8 mouse cellular contexts compared by ENCODE assay signal in genomic region chr1:180936610-180937398, GRCm38 (mm10). TPM values are rescaled to one million over a fixed set of nuclear protein-coding genes. Genes with fewer than 3 reads are reported as not detected.
DNase-seq lines count a peak whose midpoint lies in the region; ATAC-seq and TF ChIP-seq lines count a peak whose summit lies in the region.
"Not testable (repeated sequence)": the region's sequence is repeated elsewhere in the genome, so short reads cannot be mapped to it uniquely, and the experiment has no call there.

No protein-coding gene starts in this region.

- H3K9me3 ChIP-seq in erythroblast, embryonic 14.5 days (ENCODE audit: control insufficient read depth, low read length); heart, embryonic 10.5 days; intestine, embryonic 14.5 days (ENCODE audit: control insufficient read depth, low read length); limb, embryonic 11.5 days (ENCODE audit: control insufficient read depth, low read length): not testable (repeated sequence)

- H3K27ac ChIP-seq in heart, embryonic 10.5 days: peak overlapping the region; percentile 36; the same call in 1 of the 2 replicates
- not testable (repeated sequence) for H3K27ac ChIP-seq in intestine, embryonic 14.5 days (ENCODE audit: low read depth); limb, embryonic 11.5 days (replicated peaks; ENCODE audit: low read depth, low read length); olfactory bulb, adult 2 months (ENCODE audit: insufficient read depth, low read depth, low read length)

- TF ChIP-seq POLR2A in olfactory bulb, adult 2 months (IDR thresholded peaks at IDR 0.05; ENCODE audit: insufficient read depth, low read depth, low read length): not testable (repeated sequence)

- not testable (repeated sequence) for H3K9ac ChIP-seq in intestine, embryonic 14.5 days (ENCODE audit: low read length); limb, embryonic 11.5 days (ENCODE audit: low read length)

- H3K36me3 ChIP-seq in erythroblast, embryonic 14.5 days (ENCODE audit: control insufficient read depth); heart, embryonic 10.5 days; intestine, embryonic 14.5 days (ENCODE audit: control insufficient read depth, insufficient read depth, low read length); limb, embryonic 11.5 days (ENCODE audit: control insufficient read depth, insufficient read depth, low read length): not testable (repeated sequence)

- 2% methylated on average over 39 of the region's 41 CpGs for WGBS in heart, embryonic 10.5 days
- WGBS in intestine, embryonic 14.5 days: 3% methylated on average over 30 of the region's 41 CpGs
- 2% methylated on average over 34 of the region's 41 CpGs for WGBS in limb, embryonic 11.5 days
- 21% methylated on average over 40 of the region's 41 CpGs for WGBS in olfactory bulb, adult 2 months

- peak overlapping the region; percentile 26 for H3K4me3 ChIP-seq in erythroblast, embryonic 14.5 days (replicated peaks)
- peak overlapping the region; percentile 50 for H3K4me3 ChIP-seq in heart, embryonic 10.5 days
- H3K4me3 ChIP-seq in intestine, embryonic 14.5 days (ENCODE audit: low read depth, low read length): peak overlapping the region; percentile 29
- H3K4me3 ChIP-seq in limb, embryonic 11.5 days (ENCODE audit: low read depth, low read length): peak overlapping the region; percentile 16; the same call in 1 of the 2 replicates
- peak overlapping the region; percentile 28; the same call in 1 of the 2 replicates for H3K4me3 ChIP-seq in olfactory bulb, adult 2 months (ENCODE audit: insufficient read depth, low read depth, low read length)

- peak; percentile 79 for ATAC-seq in intestine, embryonic 14.5 days (replicated peaks; ENCODE audit: low FRiP score, low TSS enrichment, low read depth)
- ATAC-seq in limb, embryonic 11.5 days (ENCODE audit: insufficient number of reproducible peaks, low FRiP score, low TSS enrichment, low read depth): not testable (repeated sequence)

- peak overlapping the region; percentile 49 for H3K4me2 ChIP-seq in intestine, embryonic 14.5 days (ENCODE audit: low read length)
- peak overlapping the region; percentile 40 for H3K4me2 ChIP-seq in limb, embryonic 11.5 days (ENCODE audit: low read depth, severe bottlenecking)

- peak; percentile 80 for DNase-seq in adrenal gland, adult 8-10 months
- DNase-seq in heart, embryonic 10.5 days (ENCODE audit: low spot score): peak; percentile 94
- DNase-seq in intestine, embryonic 14.5 days (ENCODE audit: low spot score): peak; percentile 69
- not testable (repeated sequence) for DNase-seq in limb, embryonic 11.5 days (ENCODE audit: low spot score)
- peak; percentile 66 for DNase-seq in lung, postnatal 36 days
- peak; percentile 73 for DNase-seq in yolk sac, embryonic 10.5 days (ENCODE audit: low spot score)

- H3K4me1 ChIP-seq in erythroblast, embryonic 14.5 days (ENCODE audit: control insufficient read depth): peaks cover 13% of the 10 kb centered on the region
- H3K4me1 ChIP-seq in heart, embryonic 10.5 days: peaks cover 26% of the 10 kb centered on the region
- H3K4me1 ChIP-seq in intestine, embryonic 14.5 days (replicated peaks; ENCODE audit: control insufficient read depth, insufficient read depth, low read length): peaks cover 12% of the 10 kb centered on the region
- not testable (repeated sequence) for H3K4me1 ChIP-seq in limb, embryonic 11.5 days (ENCODE audit: control insufficient read depth, insufficient read depth, low read length)
- peaks cover 12% of the 10 kb centered on the region for H3K4me1 ChIP-seq in olfactory bulb, adult 2 months (ENCODE audit: control insufficient read depth, insufficient read depth, low read length)

- H3K27me3 ChIP-seq in erythroblast, embryonic 14.5 days (ENCODE audit: control insufficient read depth): peaks cover 75% of the 10 kb centered on the region
- peaks cover 75% of the 10 kb centered on the region for H3K27me3 ChIP-seq in heart, embryonic 10.5 days (ENCODE audit: insufficient read depth, poor library complexity, severe bottlenecking)
- peaks cover 29% of the 10 kb centered on the region for H3K27me3 ChIP-seq in intestine, embryonic 14.5 days (replicated peaks; ENCODE audit: control insufficient read depth, insufficient read depth, low read length)
- peaks cover 42% of the 10 kb centered on the region for H3K27me3 ChIP-seq in limb, embryonic 11.5 days (ENCODE audit: control insufficient read depth, insufficient read depth, low read length)

- not testable (repeated sequence) for TF ChIP-seq CTCF in olfactory bulb, adult 2 months (IDR thresholded peaks at IDR 0.05; ENCODE audit: insufficient read depth, low read depth, low read length)

RNA-seq across cellular contexts. Expression of gene Lefty1, which starts 2.0 kb away (rescaled TPM):
- 10 to 100 TPM in 3 of 4 experiments, 1 to 10 TPM in 1; 5.8 to 22.3 (median 14.0) TPM for total RNA-seq in adrenal gland, adult 8-10 months (2022)
- 0.20 and 0.87 TPM in 2 replicates for polyA plus RNA-seq in erythroblast, embryonic 14.5 days (2012)
- polyA plus RNA-seq in heart, embryonic 10.5 days (2016; fragmentation: Nextera tagmentation; extraction: Ambion mirVana): 0.89 and 1.1 TPM in 2 replicates
- polyA plus RNA-seq in intestine, embryonic 14.5 days (2014; fragmentation: Nextera tagmentation; extraction: Ambion mirVana): 1.7 and 2.1 TPM in 2 replicates
- polyA plus RNA-seq in limb, embryonic 11.5 days (2014; fragmentation: Nextera tagmentation; extraction: Ambion mirVana): 0.12 and 1.4 TPM in 2 replicates
- not detected in 2 replicates for polyA plus RNA-seq in olfactory bulb, adult 2 months (2012; ENCODE audit: insufficient read depth, insufficient read length, low replicate concordance, missing spikeins)

RNA-seq across cellular contexts. Expression of gene Tmem63a, which starts 5.3 kb away (rescaled TPM):
- 10 to 100 TPM; 79.6 to 95.9 (median 87.5) TPM for total RNA-seq in adrenal gland, adult 8-10 months (2022)
- 0.27 and 0.36 TPM in 2 replicates for polyA plus RNA-seq in erythroblast, embryonic 14.5 days (2012)
- 6.6 and 9.0 TPM in 2 replicates for polyA plus RNA-seq in heart, embryonic 10.5 days (2016; fragmentation: Nextera tagmentation; extraction: Ambion mirVana)
- polyA plus RNA-seq in intestine, embryonic 14.5 days (2014; fragmentation: Nextera tagmentation; extraction: Ambion mirVana): 14.2 and 14.8 TPM in 2 replicates
- 5.6 and 6.1 TPM in 2 replicates for polyA plus RNA-seq in limb, embryonic 11.5 days (2014; fragmentation: Nextera tagmentation; extraction: Ambion mirVana)
- polyA plus RNA-seq in olfactory bulb, adult 2 months (2012; ENCODE audit: insufficient read depth, insufficient read length, low replicate concordance, missing spikeins): not detected in 2 replicates

RNA-seq across cellular contexts. Expression of gene Pycr2, which starts 32.7 kb away (rescaled TPM):
- total RNA-seq in adrenal gland, adult 8-10 months (2022): 10 to 100 TPM; 46.5 to 54.7 (median 50.7) TPM
- polyA plus RNA-seq in erythroblast, embryonic 14.5 days (2012): 33.5 and 34.7 TPM in 2 replicates
- polyA plus RNA-seq in heart, embryonic 10.5 days (2016; fragmentation: Nextera tagmentation; extraction: Ambion mirVana): 89.4 and 114 TPM in 2 replicates
- polyA plus RNA-seq in intestine, embryonic 14.5 days (2014; fragmentation: Nextera tagmentation; extraction: Ambion mirVana): 82.1 and 86.5 TPM in 2 replicates
- polyA plus RNA-seq in limb, embryonic 11.5 days (2014; fragmentation: Nextera tagmentation; extraction: Ambion mirVana): 120 and 137 TPM in 2 replicates
- not detected in 2 replicates for polyA plus RNA-seq in olfactory bulb, adult 2 months (2012; ENCODE audit: insufficient read depth, insufficient read length, low replicate concordance, missing spikeins)

RNA-seq across cellular contexts. Expression of gene Lefty2, which starts 43.9 kb away (rescaled TPM):
- 1 to 10 TPM; 1.1 to 3.0 (median 1.4) TPM for total RNA-seq in adrenal gland, adult 8-10 months (2022)
- not detected in 2 replicates for polyA plus RNA-seq in erythroblast, embryonic 14.5 days (2012)
- 0.23 TPM in 2 replicates for polyA plus RNA-seq in heart, embryonic 10.5 days (2016; fragmentation: Nextera tagmentation; extraction: Ambion mirVana)
- 0.18 TPM in 1 of 2 replicates, not detected in the other for polyA plus RNA-seq in intestine, embryonic 14.5 days (2014; fragmentation: Nextera tagmentation; extraction: Ambion mirVana)
- 0.08 TPM in 1 of 2 replicates, not detected in the other for polyA plus RNA-seq in limb, embryonic 11.5 days (2014; fragmentation: Nextera tagmentation; extraction: Ambion mirVana)
- polyA plus RNA-seq in olfactory bulb, adult 2 months (2012; ENCODE audit: insufficient read depth, insufficient read length, low replicate concordance, missing spikeins): not detected in 2 replicates
